Mouse (Mus musculus): ENCODE results near the gene Tbx19. TPM values are rescaled to one million over a fixed set of nuclear protein-coding genes. Genes with fewer than 3 reads are reported as not detected.

Tbx19 gene
- polyA plus RNA-seq, 1 experiment: 0.10 TPM

DNA sequence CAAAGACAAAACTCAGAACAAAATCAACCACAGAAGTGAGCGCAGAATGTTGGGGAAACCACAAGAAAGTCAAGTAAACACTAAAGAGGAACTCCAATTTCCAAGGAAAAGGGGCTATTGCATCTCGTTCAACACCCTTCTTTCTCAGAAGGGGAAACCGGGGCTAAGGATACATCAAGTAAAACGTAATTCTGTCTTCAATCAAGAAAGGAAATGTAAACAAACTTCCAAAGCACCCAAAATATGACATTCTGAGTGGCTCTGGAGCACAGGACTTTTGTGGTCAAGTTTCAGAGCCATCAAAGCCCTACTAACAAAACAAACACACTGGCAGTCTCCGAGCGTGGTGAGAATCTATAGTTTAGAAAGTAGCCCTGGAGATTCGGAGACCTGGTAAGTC lies 32.9 kb upstream of the Tbx19 start:
- no peak for TF ChIP-seq POLR2A (IDR thresholded peaks at IDR 0.05; ENCODE audit: borderline replicate concordance, extremely low read depth, insufficient read depth, insufficient read length, poor library complexity, severe bottlenecking)
- no peak for TF ChIP-seq CTCF (IDR thresholded peaks at IDR 0.05; ENCODE audit: borderline replicate concordance, extremely low read depth, insufficient read depth, insufficient read length)
- DNase-seq (ENCODE audit: low read depth): no peak

DNA sequence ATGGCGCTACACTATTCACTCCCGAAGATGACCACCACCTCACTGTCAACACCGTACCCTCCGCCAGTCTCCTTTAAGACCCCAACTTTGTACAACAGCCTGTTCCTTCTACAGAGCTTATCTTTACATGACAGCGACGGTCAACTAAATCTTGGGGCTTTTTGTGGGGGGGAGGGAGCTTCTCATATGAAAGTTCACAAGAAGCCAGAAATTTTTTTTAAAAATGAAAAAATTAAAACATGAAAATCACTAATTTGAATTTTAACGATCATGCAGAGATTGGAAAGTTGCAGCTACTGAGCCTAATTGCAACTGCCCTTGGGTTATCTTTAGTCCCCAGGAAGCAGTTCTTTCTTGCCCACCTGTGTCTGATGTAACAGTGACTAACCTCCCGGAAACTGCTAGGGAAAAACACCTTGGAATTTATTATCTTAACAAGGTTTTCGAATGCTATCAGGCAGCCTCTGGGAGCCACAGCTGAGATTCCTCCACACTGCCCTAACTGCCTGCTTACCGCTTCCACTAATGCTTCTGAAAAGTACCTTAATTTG lies 32.2 kb upstream of the Tbx19 start:
- TF ChIP-seq CTCF (IDR thresholded peaks at IDR 0.05; ENCODE audit: borderline replicate concordance, extremely low read depth, insufficient read depth, insufficient read length): no peak
- no peak for DNase-seq (ENCODE audit: low read depth)

DNA sequence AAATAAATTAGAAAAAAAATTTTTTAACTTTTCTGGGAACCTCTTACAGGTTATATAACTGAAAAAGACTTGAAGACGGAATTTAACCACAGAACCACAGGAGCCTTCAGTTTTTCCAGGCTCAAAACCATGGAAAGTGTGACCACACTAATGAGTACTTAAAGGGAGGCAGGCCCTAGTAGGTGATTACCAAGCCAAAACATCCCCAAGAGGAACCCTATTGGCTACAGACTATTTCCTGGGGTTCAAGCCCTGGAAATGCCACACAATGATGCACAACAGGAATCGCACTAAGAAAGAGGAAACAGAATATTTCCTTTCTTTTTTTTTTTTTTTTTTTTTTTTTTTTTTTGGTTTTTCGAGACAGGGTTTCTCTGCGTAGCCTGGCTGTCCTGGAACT lies 31.5 kb upstream of the Tbx19 start:
- TF ChIP-seq POLR2A (IDR thresholded peaks at IDR 0.05; ENCODE audit: borderline replicate concordance, extremely low read depth, insufficient read depth, insufficient read length, poor library complexity, severe bottlenecking) (no peak), CTCF (IDR thresholded peaks at IDR 0.05; ENCODE audit: borderline replicate concordance, extremely low read depth, insufficient read depth, insufficient read length) (no peak)
- DNase-seq (ENCODE audit: low read depth): no peak

DNA sequence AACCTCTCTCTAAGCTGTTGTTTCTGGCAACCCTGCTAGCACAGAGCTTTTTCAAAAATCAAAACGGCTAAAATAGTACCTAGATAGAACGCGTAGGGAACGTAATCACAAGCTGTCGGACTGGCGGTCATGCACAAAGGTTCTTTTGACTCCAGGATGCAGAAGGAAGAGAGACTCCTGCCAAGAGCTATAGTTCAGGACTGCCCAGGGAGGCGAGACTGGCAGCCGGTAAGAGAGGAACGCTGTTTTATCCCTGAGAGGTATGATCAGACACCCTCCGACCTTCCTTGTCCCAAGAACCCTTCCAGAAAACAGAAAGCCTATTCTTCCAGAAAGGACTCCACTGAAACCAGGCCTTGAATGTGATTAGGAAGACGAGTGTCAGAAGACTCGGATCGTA lies 31.0 kb upstream of the Tbx19 start:
- DNase-seq (ENCODE audit: low read depth): peak; percentile 41
- no peak for TF ChIP-seq CTCF (IDR thresholded peaks at IDR 0.05; ENCODE audit: borderline replicate concordance, extremely low read depth, insufficient read depth, insufficient read length)
- TF ChIP-seq POLR2A (IDR thresholded peaks at IDR 0.05; ENCODE audit: borderline replicate concordance, extremely low read depth, insufficient read depth, insufficient read length, poor library complexity, severe bottlenecking): no peak

DNA sequence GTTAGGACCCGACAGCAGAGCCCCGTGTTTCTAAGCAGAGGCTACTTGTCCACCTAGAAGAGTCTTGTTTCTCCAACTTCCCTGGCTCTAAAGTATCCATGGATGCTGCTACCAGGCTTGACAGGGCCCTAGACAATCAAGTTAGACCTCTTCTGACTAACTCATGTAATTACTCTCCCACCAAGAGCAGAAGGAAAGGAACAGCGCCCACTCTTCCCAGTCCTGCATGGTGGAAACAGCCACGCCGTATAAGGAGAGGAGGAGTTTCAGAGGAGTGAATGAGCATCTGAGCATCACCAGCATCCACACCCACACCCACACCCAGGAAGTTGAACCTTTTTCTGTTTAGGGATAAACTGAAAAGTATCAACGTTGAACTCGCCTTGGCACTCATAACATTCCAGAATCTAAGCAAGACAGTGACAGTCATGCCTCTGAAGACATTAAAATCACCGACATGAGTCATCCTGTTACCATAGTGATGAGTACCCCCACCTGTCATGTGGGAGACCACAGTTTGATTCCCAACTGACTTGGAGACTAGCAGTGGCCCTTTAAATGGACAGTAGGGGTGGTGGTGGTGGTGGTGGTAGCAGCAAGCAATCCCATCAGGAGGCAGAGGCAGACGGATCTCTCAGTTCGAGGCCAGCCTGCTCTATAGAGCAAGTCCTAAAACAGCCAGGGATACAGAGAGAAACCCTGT lies 30.1 kb upstream of the Tbx19 start:
- TF ChIP-seq POLR2A (IDR thresholded peaks at IDR 0.05; ENCODE audit: borderline replicate concordance, extremely low read depth, insufficient read depth, insufficient read length, poor library complexity, severe bottlenecking) (no peak), CTCF (IDR thresholded peaks at IDR 0.05; ENCODE audit: borderline replicate concordance, extremely low read depth, insufficient read depth, insufficient read length) (no peak)
- DNase-seq (ENCODE audit: low read depth): no peak

DNA sequence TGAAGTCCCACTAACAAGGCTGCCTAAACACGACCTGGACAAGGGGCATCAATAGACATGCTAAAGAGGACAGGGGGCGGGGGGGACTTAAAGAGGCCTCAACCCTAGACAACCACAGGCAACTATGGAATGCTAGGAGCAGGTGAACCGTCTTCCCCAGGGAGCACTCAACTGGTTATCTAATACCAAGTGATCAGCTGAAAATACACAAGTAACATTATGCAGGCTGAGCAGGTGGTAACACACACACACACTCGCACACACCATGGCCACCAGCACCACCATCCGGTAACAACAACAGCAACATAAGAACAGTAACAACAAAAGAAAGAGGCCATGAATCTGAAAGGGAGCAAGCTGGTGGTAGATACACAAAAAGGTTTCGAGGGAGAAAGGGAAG lies 29.5 kb upstream of the Tbx19 start:
- no peak for TF ChIP-seq CTCF (IDR thresholded peaks at IDR 0.05; ENCODE audit: borderline replicate concordance, extremely low read depth, insufficient read depth, insufficient read length)
- no peak for TF ChIP-seq POLR2A (IDR thresholded peaks at IDR 0.05; ENCODE audit: borderline replicate concordance, extremely low read depth, insufficient read depth, insufficient read length, poor library complexity, severe bottlenecking)
- no peak for DNase-seq (ENCODE audit: low read depth)

DNA sequence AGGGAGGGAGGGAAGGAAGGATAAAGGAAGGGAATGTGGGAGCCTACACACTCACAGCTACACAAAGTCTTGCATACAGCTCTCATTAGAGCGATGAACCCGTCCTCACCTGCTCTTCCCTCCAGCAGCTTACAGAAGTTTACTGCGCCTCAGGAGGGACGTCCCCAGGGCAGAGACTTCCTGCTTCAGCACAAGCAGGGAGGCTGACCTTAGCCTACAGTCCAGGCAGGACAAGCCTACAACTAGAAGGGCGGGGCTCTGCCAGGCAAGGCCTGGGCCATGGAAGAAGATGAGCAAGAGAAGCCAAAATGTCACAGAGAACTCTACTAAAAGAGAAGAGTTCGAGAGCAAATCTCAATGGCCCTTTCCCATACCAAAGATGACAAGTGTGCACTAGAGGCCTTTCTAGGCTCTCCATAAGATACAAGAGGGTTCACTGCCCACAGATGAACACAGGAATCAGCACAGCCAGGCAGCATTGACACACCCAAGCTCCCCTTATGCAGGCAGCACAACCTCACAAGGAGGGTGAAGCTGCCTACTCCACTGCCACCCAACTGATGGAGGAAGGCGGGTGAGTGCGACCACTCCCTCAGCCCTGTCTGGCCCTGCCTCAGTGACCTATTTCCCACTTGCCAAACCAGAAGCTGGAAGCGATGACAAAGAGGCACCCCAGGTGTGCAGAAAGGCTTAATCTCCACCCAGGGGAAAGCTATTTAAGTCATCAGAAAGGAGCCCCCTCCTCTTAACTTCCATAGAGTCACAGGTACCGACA lies 28.4 kb upstream of the Tbx19 start:
- TF ChIP-seq CTCF (IDR thresholded peaks at IDR 0.05; ENCODE audit: borderline replicate concordance, extremely low read depth, insufficient read depth, insufficient read length): no peak
- TF ChIP-seq POLR2A (IDR thresholded peaks at IDR 0.05; ENCODE audit: borderline replicate concordance, extremely low read depth, insufficient read depth, insufficient read length, poor library complexity, severe bottlenecking): no peak
- no peak for DNase-seq (ENCODE audit: low read depth)

DNA sequence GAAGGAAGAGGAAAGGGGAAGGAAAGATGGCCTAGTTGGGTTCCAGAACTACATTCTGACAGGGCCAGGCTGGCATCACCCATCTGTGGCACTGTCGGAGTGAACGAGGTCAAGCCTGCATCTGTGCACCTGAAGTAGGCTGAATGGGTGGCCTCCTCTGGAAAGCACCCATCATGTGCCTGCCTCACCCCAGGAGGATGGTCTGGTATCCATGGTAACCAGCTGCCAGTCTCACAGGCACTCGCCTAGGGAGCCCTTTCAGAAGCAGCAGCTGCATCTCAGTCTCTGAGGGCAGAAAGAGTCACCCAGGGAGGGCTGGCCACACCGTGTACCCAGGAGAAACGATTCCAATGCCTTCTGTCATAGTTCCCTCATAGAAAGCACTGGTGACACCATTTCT lies 26.8 kb upstream of the Tbx19 start:
- DNase-seq (ENCODE audit: low read depth): peak; percentile 40
- no peak for TF ChIP-seq POLR2A (IDR thresholded peaks at IDR 0.05; ENCODE audit: borderline replicate concordance, extremely low read depth, insufficient read depth, insufficient read length, poor library complexity, severe bottlenecking)

DNA sequence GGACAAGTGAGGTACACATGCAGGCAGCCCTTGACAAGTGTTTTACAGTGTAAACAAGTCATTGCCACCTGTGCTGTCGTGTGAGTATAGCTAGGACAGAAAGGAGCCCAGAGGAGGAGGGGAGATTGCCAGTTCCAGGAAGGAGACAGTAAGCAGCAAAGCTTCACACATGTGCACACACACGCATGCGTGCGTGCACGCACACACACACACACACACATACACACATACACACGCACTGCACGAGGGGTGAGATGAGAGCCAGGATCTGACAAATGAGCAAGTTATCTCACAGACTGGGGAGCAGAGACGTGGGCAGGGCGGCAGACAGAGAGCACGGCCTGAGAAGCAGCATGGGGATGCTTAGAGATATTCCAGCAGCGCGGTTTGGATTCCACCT lies 25.9 kb upstream of the Tbx19 start:
- no peak for DNase-seq (ENCODE audit: low read depth)
- no peak for TF ChIP-seq POLR2A (IDR thresholded peaks at IDR 0.05; ENCODE audit: borderline replicate concordance, extremely low read depth, insufficient read depth, insufficient read length, poor library complexity, severe bottlenecking)
- no peak for TF ChIP-seq CTCF (IDR thresholded peaks at IDR 0.05; ENCODE audit: borderline replicate concordance, extremely low read depth, insufficient read depth, insufficient read length)

DNA sequence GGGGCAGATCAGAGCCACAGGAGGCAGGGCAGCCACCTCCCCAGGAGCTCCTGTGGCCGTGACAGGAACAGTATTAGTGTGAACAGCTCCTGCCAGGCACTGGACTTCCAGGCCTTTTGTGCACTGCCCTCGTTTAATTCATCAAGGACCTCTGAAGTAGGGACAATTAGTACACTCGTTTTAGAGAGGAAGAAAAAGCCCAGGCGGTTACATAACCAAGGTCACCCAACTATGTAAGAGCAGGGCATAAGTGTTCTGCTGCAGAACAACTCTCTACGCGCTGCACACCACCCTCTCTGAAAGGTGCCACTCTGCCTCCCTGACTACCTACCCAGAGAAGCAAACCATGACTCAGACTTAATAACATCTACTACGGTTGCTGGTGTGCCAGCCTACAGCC lies 24.5 kb upstream of the Tbx19 start:
- DNase-seq (ENCODE audit: low read depth): no peak
- no peak for TF ChIP-seq CTCF (IDR thresholded peaks at IDR 0.05; ENCODE audit: borderline replicate concordance, extremely low read depth, insufficient read depth, insufficient read length)
- TF ChIP-seq POLR2A (IDR thresholded peaks at IDR 0.05; ENCODE audit: borderline replicate concordance, extremely low read depth, insufficient read depth, insufficient read length, poor library complexity, severe bottlenecking): no peak

DNA sequence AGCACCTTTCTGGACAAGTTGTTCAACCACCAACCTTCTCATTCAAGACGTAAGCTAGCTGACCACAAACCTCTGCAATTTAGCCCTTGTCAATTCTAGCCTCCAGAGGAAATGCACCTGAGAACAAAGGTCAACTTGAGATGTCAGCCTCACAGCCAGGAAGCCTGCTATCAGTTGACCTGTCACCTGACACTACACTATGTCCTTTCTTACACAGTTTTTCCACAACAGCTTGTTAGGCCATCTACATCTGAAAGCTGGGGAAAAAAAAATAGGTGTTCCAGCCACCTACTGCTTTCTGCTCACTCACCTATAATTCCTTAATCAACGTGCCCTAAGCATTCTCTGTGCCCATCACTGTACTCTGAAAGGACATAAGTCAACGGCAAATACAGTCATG lies 23.6 kb upstream of the Tbx19 start:
- no peak for DNase-seq (ENCODE audit: low read depth)

DNA sequence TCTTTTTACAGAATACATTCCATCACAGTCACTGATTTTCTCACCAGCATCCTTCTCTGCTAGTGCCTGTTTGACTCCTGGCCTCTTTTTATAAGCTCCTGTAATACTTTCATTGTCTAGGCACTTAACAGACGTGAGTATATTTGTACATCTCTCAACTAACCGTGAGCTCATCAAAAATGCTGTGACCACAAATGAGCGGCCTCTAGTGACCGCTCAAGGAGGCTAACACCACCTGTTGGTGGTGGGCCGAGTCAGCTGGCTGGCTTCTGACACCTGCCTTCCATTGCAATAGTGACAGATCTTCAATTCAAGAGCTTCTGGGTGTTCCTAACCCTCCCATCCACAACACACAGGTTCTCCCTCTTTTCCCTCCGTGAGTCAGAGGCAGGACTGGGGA lies 22.8 kb upstream of the Tbx19 start:
- no peak for TF ChIP-seq CTCF (IDR thresholded peaks at IDR 0.05; ENCODE audit: borderline replicate concordance, extremely low read depth, insufficient read depth, insufficient read length)
- TF ChIP-seq POLR2A (IDR thresholded peaks at IDR 0.05; ENCODE audit: borderline replicate concordance, extremely low read depth, insufficient read depth, insufficient read length, poor library complexity, severe bottlenecking): no peak
- no peak for DNase-seq (ENCODE audit: low read depth)

More for the DNA sequence above, 23.6 kb upstream of the Tbx19 start:
- TF ChIP-seq POLR2A (IDR thresholded peaks at IDR 0.05; ENCODE audit: borderline replicate concordance, extremely low read depth, insufficient read depth, insufficient read length, poor library complexity, severe bottlenecking) (no peak), CTCF (IDR thresholded peaks at IDR 0.05; ENCODE audit: borderline replicate concordance, extremely low read depth, insufficient read depth, insufficient read length) (no peak)

All from brain, embryonic 14.5 days (tissue).